Mouse (Mus musculus): ENCODE results near the gene Dlgap1. TPM values are rescaled to one million over a fixed set of nuclear protein-coding genes. Genes with fewer than 3 reads are reported as not detected.

The Dlgap1 gene
- total RNA-seq, 1 experiment from 2014 or later, result not detected

GRCm38 (mm10) chr17:70401909-70402308, 433.0 kb downstream of the Dlgap1 start:
- no peak for ATAC-seq (replicated peaks in 1 of 2; ENCODE audit: insufficient read depth in 1 of 2, low FRiP score in 2 of 2, low TSS enrichment in 1 of 2, low read depth in 1 of 2, poor library complexity in 2 of 2, severe bottlenecking in 2 of 2)

DNA sequence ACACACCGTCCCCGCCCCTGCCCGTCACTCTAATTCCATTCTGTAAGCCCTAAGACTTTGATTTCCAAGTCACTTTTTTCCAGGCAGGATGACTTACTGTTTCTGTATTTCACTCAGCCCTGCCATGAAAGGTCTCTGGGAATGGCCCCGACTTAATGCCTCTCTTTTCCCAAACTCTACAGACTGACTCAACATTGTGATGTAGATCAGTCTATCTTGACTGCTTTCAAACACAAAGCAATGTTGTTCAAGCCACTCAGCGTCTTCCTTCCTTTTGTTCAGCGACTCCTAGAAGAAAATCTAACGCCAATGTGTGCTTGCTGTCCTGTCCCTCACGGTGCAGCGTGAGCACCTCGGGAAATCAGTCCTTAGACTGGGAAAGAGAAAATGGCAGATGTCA, 434.9 kb downstream of the Dlgap1 start:
- ATAC-seq (replicated peaks in 1 of 2; ENCODE audit: insufficient read depth in 1 of 2, low FRiP score in 2 of 2, low TSS enrichment in 1 of 2, low read depth in 1 of 2, poor library complexity in 2 of 2, severe bottlenecking in 2 of 2), result no peak

- no peak for ATAC-seq (replicated peaks in 1 of 2; ENCODE audit: insufficient read depth in 1 of 2, low FRiP score in 2 of 2, low TSS enrichment in 1 of 2, low read depth in 1 of 2, poor library complexity in 2 of 2, severe bottlenecking in 2 of 2)
Observed at GRCm38 (mm10) chr17:70414202-70414601, 445.3 kb downstream of the Dlgap1 start.

GRCm38 (mm10) chr17:70427866-70428265, 459.0 kb downstream of the Dlgap1 start:
- ATAC-seq (replicated peaks in 1 of 2; ENCODE audit: insufficient read depth in 1 of 2, low FRiP score in 2 of 2, low TSS enrichment in 1 of 2, low read depth in 1 of 2, poor library complexity in 2 of 2, severe bottlenecking in 2 of 2), result peak; percentile 48 to 60

- ATAC-seq (replicated peaks in 1 of 2; ENCODE audit: insufficient read depth in 1 of 2, low FRiP score in 2 of 2, low TSS enrichment in 1 of 2, low read depth in 1 of 2, poor library complexity in 2 of 2, severe bottlenecking in 2 of 2), result peak; percentile 86 to 87
Observed at GRCm38 (mm10) chr17:70429746-70430451, 461.0 kb downstream of the Dlgap1 start.

GRCm38 (mm10) chr17:70430452-70430787, 461.5 kb downstream of the Dlgap1 start:
- ATAC-seq (replicated peaks in 1 of 2; ENCODE audit: insufficient read depth in 1 of 2, low FRiP score in 2 of 2, low TSS enrichment in 1 of 2, low read depth in 1 of 2, poor library complexity in 2 of 2, severe bottlenecking in 2 of 2), result peak; percentile 68 to 84; a peak in 3 of 4 replicates

GRCm38 (mm10) chr17:70432834-70433233, 464.0 kb downstream of the Dlgap1 start:
- no peak for ATAC-seq (replicated peaks in 1 of 2; ENCODE audit: insufficient read depth in 1 of 2, low FRiP score in 2 of 2, low TSS enrichment in 1 of 2, low read depth in 1 of 2, poor library complexity in 2 of 2, severe bottlenecking in 2 of 2)

DNA sequence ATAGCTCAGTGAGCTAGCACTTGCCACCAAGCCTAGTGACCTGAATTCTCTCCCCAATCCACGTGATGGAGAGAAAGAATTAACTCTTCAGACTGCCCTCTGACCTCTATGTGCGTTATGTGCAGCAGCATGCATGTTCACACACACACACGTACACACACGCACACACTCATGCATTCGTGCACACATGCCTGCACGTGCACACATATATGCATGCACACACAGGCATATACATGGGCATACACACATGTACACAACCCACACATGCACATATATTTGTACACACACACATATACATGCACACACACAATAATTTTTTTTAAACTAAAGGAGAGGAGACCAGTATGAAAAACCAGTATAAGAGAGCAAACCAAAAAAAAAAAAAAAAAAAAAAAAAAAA, 465.7 kb downstream of the Dlgap1 start:
- ATAC-seq (replicated peaks in 1 of 2; ENCODE audit: insufficient read depth in 1 of 2, low FRiP score in 2 of 2, low TSS enrichment in 1 of 2, low read depth in 1 of 2, poor library complexity in 2 of 2, severe bottlenecking in 2 of 2), result no peak

DNA sequence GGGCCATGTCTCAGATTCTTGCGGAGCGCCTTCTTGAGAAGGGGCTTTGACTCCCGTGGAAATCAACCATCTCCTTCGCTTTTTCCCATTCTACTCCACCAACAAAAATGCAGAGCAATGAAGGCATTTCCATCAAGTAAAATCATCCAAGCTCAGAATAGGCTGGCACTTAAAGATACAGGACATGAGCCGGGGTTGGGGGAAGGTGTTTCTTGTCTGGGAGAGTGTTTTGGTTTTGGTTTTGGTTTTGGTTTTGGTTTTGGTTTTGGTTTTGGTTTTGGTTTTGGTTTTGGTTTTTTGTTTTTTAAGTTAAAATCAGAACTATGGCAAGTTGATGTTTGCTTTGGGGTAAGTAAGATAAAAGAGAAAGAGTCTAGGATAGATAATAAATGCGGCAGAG, 466.7 kb downstream of the Dlgap1 start:
- ATAC-seq (replicated peaks in 1 of 2; ENCODE audit: insufficient read depth in 1 of 2, low FRiP score in 2 of 2, low TSS enrichment in 1 of 2, low read depth in 1 of 2, poor library complexity in 2 of 2, severe bottlenecking in 2 of 2), result no peak

DNA sequence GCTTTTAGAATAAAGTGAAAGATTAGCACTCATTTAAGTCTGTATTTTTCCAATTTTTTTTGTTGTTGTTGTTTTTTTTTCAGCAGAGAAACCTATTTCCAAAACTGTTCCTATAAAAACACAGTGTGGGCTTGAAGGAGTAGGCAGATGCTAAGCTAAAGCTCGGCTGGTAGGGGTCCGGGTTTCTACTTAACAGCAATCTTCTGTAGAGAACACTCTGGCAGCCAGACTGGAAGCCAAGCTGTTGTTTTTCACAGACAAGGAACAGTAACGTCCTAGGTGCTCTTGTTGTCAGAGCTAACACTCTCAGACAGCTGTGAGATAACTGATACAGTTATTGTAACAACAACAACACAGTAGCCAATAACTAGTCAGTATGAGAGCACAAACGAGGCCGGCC, 468.4 kb downstream of the Dlgap1 start:
- no peak for ATAC-seq (replicated peaks in 1 of 2; ENCODE audit: insufficient read depth in 1 of 2, low FRiP score in 2 of 2, low TSS enrichment in 1 of 2, low read depth in 1 of 2, poor library complexity in 2 of 2, severe bottlenecking in 2 of 2)

DNA sequence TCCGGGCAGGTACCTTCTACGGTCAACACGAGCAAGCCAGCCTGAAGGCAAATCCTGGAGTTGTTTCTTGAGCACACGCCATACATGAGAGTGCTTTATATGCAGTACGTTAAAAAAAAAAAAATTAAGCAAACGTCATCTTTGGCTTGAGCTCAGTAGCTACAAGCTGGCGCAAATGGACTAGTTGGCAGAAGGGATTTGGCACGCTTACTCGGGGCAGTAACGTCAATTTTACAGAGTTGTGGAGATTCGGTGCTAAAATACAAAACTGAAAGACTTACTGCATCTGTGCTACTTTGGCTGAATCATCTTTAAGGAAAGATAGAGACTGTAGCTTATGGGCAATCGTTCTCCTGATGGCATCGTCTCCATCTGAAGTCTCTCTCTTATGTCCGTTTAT, 474.1 kb downstream of the Dlgap1 start:
- ATAC-seq (replicated peaks in 1 of 2; ENCODE audit: insufficient read depth in 1 of 2, low FRiP score in 2 of 2, low TSS enrichment in 1 of 2, low read depth in 1 of 2, poor library complexity in 2 of 2, severe bottlenecking in 2 of 2), result no peak

DNA sequence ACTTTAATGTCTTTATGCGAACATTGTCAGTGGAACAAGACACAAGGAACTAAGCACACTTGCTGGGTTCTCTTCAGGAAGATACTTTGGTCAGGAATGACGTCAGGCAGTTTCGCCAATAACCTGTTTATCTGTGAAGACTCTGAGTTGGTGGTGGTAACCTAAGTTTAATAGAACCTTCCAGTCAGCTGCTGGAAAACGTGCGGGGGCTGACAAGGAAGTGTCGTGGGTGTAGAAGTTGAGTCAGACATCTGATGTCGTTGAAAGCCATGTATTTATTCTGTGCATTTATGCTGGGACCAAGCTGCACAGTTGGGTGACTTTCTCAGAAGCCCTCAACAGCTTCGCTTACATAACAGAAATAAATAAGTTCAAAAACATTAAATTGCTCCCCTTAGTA, 477.6 kb downstream of the Dlgap1 start:
- no peak for ATAC-seq (replicated peaks in 1 of 2; ENCODE audit: insufficient read depth in 1 of 2, low FRiP score in 2 of 2, low TSS enrichment in 1 of 2, low read depth in 1 of 2, poor library complexity in 2 of 2, severe bottlenecking in 2 of 2)

GRCm38 (mm10) chr17:70455036-70455435, 486.2 kb downstream of the Dlgap1 start:
- 0 out of 4 replicates have a peak, but pooled peaks of 1 of the 2 experiments have one; percentile 21 for ATAC-seq (replicated peaks in 1 of 2; ENCODE audit: insufficient read depth in 1 of 2, low FRiP score in 2 of 2, low TSS enrichment in 1 of 2, low read depth in 1 of 2, poor library complexity in 2 of 2, severe bottlenecking in 2 of 2)

DNA sequence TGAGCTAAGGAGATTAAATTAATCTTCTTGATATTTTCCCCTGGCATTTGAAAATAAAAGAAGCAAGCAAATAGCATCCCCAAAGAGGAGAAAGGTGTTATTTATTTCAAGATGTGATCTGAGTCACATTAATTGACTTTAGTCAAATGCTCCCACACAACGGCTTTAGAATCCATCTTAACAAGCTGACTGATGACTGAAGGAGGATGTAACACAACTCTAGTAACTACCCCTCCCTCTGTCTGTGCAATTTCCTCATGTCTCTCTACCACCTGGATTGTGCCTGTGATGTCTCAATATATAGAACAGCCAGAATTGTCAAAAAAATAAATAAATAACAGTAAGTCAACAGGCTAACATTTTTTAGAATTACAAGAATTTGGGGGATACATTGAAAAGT, 488.2 kb downstream of the Dlgap1 start:
- ATAC-seq (replicated peaks in 1 of 2; ENCODE audit: insufficient read depth in 1 of 2, low FRiP score in 2 of 2, low TSS enrichment in 1 of 2, low read depth in 1 of 2, poor library complexity in 2 of 2, severe bottlenecking in 2 of 2), result no peak

DNA sequence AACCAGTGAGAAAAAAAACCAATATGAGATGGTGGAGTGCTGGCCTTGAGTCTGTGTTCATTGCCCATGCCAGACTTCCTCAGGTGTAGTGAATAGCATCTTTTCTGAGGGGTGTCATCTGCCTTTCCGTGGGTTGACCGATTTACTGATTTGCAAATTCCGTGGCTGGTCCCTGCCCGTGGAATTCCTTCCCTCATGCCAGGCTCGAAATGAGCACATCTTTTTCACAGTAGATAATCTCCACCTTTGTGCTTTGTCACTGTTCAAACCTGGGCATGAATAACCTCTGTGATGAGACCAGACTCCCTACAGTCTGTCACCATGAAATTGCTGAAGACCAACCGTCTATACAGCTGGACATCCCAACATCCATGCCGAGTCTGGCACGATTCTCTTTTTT, 493.4 kb downstream of the Dlgap1 start:
- ATAC-seq (replicated peaks in 1 of 2; ENCODE audit: insufficient read depth in 1 of 2, low FRiP score in 2 of 2, low TSS enrichment in 1 of 2, low read depth in 1 of 2, poor library complexity in 2 of 2, severe bottlenecking in 2 of 2), result no peak

- no peak for ATAC-seq (replicated peaks in 1 of 2; ENCODE audit: insufficient read depth in 1 of 2, low FRiP score in 2 of 2, low TSS enrichment in 1 of 2, low read depth in 1 of 2, poor library complexity in 2 of 2, severe bottlenecking in 2 of 2)
Observed at GRCm38 (mm10) chr17:70462771-70463491, 494.1 kb downstream of the Dlgap1 start.

DNA sequence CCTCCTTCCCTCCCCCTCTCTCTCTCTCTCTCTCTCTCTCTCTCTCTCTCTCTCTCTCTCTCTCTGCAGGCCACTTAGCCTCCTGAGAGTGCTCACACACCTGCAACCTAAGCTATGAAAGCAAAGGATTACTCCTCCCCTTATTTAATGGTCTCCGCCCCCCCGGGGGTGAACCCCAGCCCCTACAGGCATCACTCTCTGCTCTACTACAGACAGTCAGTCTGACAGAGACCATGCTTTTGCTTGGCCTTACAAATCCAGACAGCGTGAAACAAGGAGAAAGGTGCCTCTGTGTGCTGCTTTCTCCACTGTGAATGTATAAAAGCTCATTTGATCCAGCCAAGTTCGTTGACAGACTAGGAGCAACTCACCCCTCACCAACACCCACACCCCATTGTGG, 497.5 kb downstream of the Dlgap1 start:
- no peak for ATAC-seq (replicated peaks in 1 of 2; ENCODE audit: insufficient read depth in 1 of 2, low FRiP score in 2 of 2, low TSS enrichment in 1 of 2, low read depth in 1 of 2, poor library complexity in 2 of 2, severe bottlenecking in 2 of 2)

DNA sequence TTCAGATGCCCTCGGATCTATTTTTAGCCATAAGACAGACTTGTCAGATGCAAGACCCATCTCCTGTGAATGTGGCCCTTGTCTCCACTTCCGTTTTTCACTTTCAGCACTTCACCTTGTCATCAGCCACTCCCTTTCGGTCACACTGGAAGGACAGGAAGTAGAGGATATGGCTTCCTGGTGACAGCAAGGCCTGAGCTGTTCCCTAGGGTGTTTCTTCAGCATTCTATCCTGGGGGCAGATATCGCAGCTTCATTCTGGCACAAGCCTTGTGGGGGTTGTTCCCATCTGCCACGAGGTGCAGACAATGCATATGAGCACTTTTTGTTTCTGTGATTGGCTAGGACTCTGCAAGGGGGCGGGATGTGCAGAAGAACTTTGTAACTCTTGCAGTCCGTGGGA, 502.1 kb downstream of the Dlgap1 start:
- ATAC-seq (replicated peaks in 1 of 2; ENCODE audit: insufficient read depth in 1 of 2, low FRiP score in 2 of 2, low TSS enrichment in 1 of 2, low read depth in 1 of 2, poor library complexity in 2 of 2, severe bottlenecking in 2 of 2), result no peak

DNA sequence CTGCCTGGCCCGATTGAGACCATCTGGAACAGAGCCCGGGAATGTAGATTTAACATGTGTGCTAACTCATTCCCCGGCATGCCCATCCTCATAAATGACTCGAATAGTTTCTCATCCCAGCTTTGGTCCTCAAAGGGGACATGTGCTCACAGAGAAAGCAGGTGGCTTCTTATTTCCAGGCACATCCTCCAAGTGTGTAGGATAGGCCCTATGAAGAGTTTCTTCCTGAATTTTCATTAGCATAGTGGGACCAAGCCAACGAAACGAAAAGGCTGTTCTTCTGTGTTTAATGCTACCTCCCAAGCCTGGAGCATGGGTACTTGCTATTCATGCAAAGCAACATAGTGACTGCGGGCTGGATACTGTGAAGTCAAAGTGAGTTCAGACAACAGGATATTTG, 503.3 kb downstream of the Dlgap1 start:
- ATAC-seq (replicated peaks in 1 of 2; ENCODE audit: insufficient read depth in 1 of 2, low FRiP score in 2 of 2, low TSS enrichment in 1 of 2, low read depth in 1 of 2, poor library complexity in 2 of 2, severe bottlenecking in 2 of 2), result no peak

All from hematopoietic stem cell, adult 5-6 weeks (primary cell).